Mouse (Mus musculus) erythroblast, embryonic 14.5 days (primary cell): ENCODE data around the gene Rora. TPM values are rescaled to one million over a fixed set of nuclear protein-coding genes. Genes with fewer than 3 reads are reported as not detected.

Experiments
- H3K27me3 ChIP-seq: 2 replicates; pipeline ENCODE4 v1.6.1; 2012; ENCODE audit warnings: inconsistent platforms; ENCODE audit not compliant: control insufficient read depth
- H3K36me3 ChIP-seq: 2 replicates; pipeline ENCODE4 v1.6.1; 2012; ENCODE audit warnings: mild to moderate bottlenecking, inconsistent platforms; ENCODE audit not compliant: control insufficient read depth
- H3K4me1 ChIP-seq: 2 replicates; pipeline ENCODE4 v1.6.1; 2012; ENCODE audit warnings: inconsistent platforms; ENCODE audit not compliant: control insufficient read depth
- H3K4me3 ChIP-seq: replicated peaks from 2 replicates; pipeline ENCODE3; 2012; ENCODE audit warnings: moderate library complexity, mild to moderate bottlenecking, inconsistent platforms
- H3K9me3 ChIP-seq: 2 replicates; pipeline ENCODE4 v1.6.1; 2012; ENCODE audit warnings: low read length, inconsistent platforms, mixed read lengths; ENCODE audit not compliant: control insufficient read depth
- GATA1 ChIP-seq: IDR thresholded peaks from 2 replicates; pipeline ENCODE4 v1.6.1; 2012; ENCODE audit warnings: low read length, inconsistent platforms, mixed read lengths
- TAL1 ChIP-seq: IDR thresholded peaks from 3 replicates; pipeline ENCODE4 v1.6.1; 2012; ENCODE audit warnings: low read length, inconsistent platforms, mixed read lengths
- polyA plus RNA-seq: library from polyadenylated mRNA; stranded (reverse); fragments of >175 nt; gene quantifications from 2 replicates; pipeline ENCODE4 v1.2.3, GENCODE M21; 2012

Gene Rora
- polyA plus RNA-seq, 1 experiment: under 0.01 TPM

DNA sequence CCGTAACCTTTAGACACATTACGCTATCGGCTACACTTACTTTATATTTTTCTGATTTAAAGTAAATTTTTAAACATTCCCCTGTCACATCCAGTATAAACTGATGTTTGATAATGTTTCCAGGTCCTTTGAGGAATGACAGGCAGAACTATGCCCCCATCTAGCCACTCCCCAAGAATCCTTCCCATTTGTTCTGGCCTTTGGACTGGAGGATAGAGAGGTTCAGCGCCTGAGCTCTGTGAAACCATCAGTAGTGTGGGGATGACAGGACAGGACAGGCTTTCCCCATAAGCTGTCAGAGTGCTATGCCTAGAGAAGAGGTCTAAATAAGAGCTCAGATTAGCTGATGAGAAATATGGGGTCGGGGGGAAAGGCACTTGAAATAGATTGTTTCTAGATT, 640.8 kb downstream of the Rora start:
- TF ChIP-seq TAL1: no peak
- TF ChIP-seq GATA1: no peak
- Histone ChIP-seq H3K4me3 (no peak overlapping the region), H3K27me3 (peaks cover 34% of the 10 kb centered on the region)

DNA sequence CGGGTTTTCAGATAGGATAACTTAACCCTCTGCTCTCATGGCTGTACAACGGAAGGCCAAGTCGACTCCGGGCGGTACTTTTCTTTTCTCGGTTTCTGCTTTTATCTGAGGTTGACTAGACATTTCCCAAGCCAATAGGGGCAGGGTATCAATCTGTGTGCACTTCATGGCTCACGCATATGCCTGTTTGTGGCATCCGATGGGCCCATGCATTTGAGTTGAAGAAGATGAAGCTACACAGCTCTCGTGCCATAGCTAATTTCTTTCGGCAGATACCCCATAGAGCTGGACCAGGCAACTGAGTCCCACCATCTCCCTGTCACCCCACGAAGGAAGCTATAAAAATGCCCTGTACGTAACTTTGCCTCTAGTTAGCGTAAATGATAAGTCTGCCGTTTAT, 641.3 kb downstream of the Rora start:
- Histone ChIP-seq H3K9me3 (no peaks in the 10 kb centered on the region), H3K36me3 (no peaks in the 10 kb centered on the region), H3K4me1 (peaks cover 2% of the 10 kb centered on the region), H3K27me3 (peaks cover 30% of the 10 kb centered on the region), H3K4me3 (no peak overlapping the region)
- no peak for TF ChIP-seq TAL1
- TF ChIP-seq GATA1: no peak

More for the DNA sequence above, 640.8 kb downstream of the Rora start:
- peaks cover 2% of the 10 kb centered on the region for H3K4me1 ChIP-seq
- no peaks in the 10 kb centered on the region for H3K9me3 ChIP-seq
- H3K36me3 ChIP-seq: no peaks in the 10 kb centered on the region

DNA sequence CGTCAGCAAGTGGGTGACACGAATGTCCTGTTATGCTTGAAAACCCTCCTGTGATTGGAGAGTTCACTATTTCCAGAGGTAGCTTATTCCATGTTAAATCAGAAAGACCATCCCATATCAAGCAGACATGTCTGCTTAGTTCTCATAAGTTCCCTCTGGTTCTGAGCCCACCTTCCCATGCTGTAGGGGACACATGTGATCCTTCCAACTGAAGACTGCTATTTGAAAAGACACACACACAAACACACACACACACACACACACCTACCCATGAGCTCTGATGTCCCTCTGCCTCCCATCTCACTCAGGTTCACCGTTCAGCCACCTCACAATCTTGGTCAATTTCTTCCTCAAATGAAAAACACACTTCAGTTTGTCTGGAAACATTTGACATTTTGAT, 642.2 kb downstream of the Rora start:
- H3K36me3 ChIP-seq: no peaks in the 10 kb centered on the region
- TF ChIP-seq GATA1 (no peak), TAL1 (no peak)
- H3K9me3 ChIP-seq: no peaks in the 10 kb centered on the region
- H3K4me3 ChIP-seq: no peak overlapping the region
- peaks cover 20% of the 10 kb centered on the region for H3K27me3 ChIP-seq
- peaks cover 2% of the 10 kb centered on the region for H3K4me1 ChIP-seq

DNA sequence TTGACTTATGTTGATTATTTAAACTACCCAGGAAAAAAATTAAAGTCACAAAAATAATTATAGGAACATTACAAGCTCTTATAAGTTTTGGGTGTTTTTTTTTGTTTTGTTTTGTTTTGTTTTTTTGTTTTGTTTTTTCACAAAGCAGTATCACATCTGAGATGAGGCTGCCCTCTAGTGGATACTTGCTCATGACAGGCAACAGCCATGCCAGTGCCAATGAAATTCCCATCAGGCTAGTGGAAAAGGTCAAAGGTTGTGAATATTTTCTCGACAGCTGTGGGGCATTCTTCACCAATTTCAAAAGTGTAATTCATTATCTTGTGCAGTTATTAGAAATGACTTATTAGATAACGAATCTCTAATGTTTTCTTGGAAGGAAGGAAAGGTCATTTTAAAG, 642.8 kb downstream of the Rora start:
- TF ChIP-seq TAL1: no peak
- no peak for TF ChIP-seq GATA1
- H3K9me3 ChIP-seq: no peaks in the 10 kb centered on the region

DNA sequence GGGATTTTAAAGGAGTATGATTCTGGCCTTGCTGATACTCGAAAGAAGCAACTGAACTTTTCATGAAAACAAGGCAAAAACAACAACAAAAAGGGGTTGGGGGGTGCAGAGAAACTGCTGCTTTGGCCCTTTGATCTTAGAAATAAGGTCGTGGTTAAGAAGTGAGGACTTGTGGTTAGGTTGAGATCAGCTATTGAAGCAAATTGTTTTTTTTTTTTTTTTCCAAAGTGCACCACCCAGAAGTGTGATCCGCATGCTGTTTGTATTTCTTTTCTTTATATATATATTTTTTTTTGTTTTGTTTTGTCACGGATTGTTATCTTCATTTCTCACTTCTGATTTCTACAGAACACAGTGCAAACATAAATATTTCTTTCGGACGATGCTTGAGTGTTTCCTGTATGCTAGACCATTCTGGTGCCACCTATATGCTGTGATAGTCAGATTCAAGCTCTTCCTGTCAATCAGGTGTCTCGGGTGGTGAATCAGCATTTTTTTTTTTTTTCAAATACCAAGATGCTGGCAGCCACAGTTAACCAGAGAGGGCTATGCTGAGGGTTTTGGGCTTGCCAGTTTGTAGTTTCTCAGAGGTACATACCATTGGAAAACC, 644.3 kb downstream of the Rora start:
- Histone ChIP-seq H3K4me3 (no peak overlapping the region), H3K36me3 (no peaks in the 10 kb centered on the region), H3K9me3 (no peaks in the 10 kb centered on the region), H3K27me3 (peaks cover 5% of the 10 kb centered on the region), H3K4me1 (peaks cover 2% of the 10 kb centered on the region)
- TF ChIP-seq TAL1 (no peak), GATA1 (no peak)

More for the DNA sequence above, 642.8 kb downstream of the Rora start:
- Histone ChIP-seq H3K27me3 (peaks cover 14% of the 10 kb centered on the region), H3K4me1 (peaks cover 2% of the 10 kb centered on the region), H3K36me3 (no peaks in the 10 kb centered on the region), H3K4me3 (no peak overlapping the region)

DNA sequence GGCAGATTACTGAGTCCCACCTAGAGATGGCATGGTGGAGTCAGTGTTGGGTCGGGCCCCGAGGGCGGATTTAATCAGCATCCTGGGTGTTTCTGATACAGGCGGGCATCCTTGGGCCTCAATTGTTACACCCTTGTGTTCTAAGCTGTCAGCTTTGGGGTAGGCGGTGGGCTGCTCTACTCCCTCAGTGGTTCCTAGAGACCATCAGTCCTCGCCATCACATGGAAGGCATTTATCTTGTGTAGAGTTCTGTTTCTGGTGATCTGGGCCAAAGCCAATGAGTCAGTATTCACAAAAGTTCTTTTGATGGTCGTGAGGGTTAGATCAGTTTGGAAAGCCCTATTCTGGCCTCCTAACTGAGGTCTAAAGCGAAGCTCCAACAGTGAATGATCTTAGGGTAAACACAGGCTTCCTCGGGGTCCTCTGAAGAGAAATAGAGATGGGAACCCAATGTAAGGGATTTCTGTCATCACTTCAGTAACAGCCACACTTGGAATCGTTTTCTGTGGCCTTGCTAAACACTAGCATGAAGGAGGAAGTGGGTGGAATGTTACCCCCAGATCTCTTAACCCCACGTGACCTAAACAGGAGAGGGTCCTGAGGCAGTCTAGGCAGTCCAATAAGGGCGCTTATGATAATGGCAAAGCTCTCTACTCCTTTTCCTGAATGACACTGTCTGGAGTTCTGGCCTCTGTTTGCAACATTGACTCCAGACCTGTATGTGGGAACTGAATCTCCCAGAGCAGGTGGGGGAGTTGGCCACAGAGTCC, 645.2 kb downstream of the Rora start:
- Histone ChIP-seq H3K27me3 (no peaks in the 10 kb centered on the region), H3K36me3 (no peaks in the 10 kb centered on the region), H3K4me3 (no peak overlapping the region), H3K9me3 (no peaks in the 10 kb centered on the region), H3K4me1 (peaks cover 2% of the 10 kb centered on the region)
- TF ChIP-seq TAL1: no peak
- TF ChIP-seq GATA1: no peak

DNA sequence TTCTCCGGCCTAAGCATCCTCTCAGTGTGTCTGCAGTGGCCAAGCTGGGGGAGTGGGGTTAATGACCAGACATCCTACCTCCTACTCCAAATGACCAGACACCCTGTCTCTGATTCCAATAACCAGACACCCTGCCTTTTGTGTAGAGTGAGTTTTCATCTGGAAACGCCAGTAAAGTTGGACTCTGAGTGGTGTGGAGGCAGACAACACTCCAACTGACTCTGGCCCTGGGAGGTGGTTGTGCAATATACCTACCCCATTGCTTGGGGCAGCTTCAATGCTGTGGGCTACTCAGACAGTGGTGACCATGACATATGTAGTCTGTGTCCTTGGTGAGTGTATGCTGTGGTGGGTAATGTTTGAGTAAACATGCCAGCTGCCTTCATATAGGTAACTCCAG, 645.9 kb downstream of the Rora start:
- no peaks in the 10 kb centered on the region for H3K9me3 ChIP-seq
- no peaks in the 10 kb centered on the region for H3K27me3 ChIP-seq
- H3K4me3 ChIP-seq: no peak overlapping the region
- H3K36me3 ChIP-seq: no peaks in the 10 kb centered on the region
- TF ChIP-seq GATA1 (no peak), TAL1 (no peak)
- H3K4me1 ChIP-seq: peaks cover 2% of the 10 kb centered on the region

DNA sequence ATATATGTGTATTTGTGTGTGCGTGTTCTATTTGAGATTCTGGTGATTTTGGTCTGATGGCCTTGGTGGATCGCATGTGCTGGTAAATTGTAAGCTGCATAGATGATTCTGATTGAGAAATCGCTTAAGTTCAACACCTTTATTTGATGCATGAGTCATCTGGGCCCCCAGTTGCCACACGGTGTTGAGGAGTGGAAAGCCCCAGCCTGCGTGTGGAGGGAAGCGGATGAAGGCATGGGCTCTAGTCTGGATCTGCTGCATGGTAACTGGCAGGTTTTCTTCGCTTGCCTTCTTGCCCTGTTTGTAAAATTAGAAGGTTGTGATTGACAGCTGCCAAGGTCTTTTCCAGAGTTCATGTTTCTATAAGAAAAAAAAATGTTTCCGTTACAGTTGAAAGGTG, 646.7 kb downstream of the Rora start:
- H3K27me3 ChIP-seq: no peaks in the 10 kb centered on the region
- no peak overlapping the region for H3K4me3 ChIP-seq

DNA sequence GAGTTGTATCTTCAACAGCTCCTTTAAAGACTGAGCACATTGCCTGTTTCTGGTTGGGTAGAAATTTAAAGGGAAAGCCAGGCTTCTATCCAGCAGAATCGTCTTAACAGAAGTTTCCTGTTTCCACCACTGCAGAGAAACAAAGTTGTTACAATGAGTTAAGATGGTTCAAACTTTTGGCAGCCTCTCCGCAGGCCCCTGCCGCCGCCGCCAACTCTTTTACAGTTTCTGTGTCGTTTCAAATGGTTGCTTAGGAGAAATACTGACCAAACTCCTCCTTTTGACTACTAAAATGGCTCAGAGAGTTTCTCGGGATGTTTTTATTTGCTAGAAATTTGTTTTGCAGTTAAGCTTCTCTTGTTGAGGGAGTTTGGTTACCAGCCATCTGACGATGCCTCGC, 647.9 kb downstream of the Rora start:
- Histone ChIP-seq H3K4me3 (no peak overlapping the region), H3K36me3 (no peaks in the 10 kb centered on the region), H3K9me3 (no peaks in the 10 kb centered on the region), H3K4me1 (peaks cover 2% of the 10 kb centered on the region), H3K27me3 (no peaks in the 10 kb centered on the region)
- TF ChIP-seq TAL1 (no peak), GATA1 (no peak)

More for the DNA sequence above, 646.7 kb downstream of the Rora start:
- no peaks in the 10 kb centered on the region for H3K9me3 ChIP-seq
- peaks cover 2% of the 10 kb centered on the region for H3K4me1 ChIP-seq
- TF ChIP-seq TAL1 (no peak), GATA1 (no peak)
- no peaks in the 10 kb centered on the region for H3K36me3 ChIP-seq

DNA sequence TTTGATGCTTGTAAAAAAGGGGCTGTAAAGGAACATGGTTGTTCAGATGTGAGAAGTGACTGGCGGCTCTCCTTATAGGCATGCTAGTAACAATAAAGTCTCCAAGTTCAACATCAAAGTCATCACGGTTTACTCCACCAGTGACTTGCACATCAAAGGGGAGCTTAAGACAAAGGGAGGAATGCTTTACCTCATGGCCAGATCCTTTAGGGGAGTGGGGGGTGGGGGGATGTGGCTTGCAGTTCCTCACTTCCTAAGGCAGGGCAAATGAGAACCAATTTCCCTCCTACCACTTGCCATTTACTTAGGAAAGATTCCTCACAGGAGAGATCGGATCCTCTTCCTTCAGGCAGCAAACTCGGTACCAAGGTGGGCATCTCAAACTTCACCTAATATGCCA, 648.4 kb downstream of the Rora start:
- no peak overlapping the region for H3K4me3 ChIP-seq
- TF ChIP-seq TAL1: no peak
- no peak for TF ChIP-seq GATA1
- H3K27me3 ChIP-seq: no peaks in the 10 kb centered on the region
- peaks cover 2% of the 10 kb centered on the region for H3K4me1 ChIP-seq
- no peaks in the 10 kb centered on the region for H3K36me3 ChIP-seq
- H3K9me3 ChIP-seq: no peaks in the 10 kb centered on the region
